Mouse (Mus musculus): ENCODE results near the gene Thoc5.

GRCm38 (mm10) chr11:4881087-4881486, 14.0 kb upstream of the Thoc5 start:
- TF ChIP-seq CTCF (IDR thresholded peaks at IDR 0.05; ENCODE audit: low read depth, low read length) (no peak), POLR2A (IDR thresholded peaks at IDR 0.05; ENCODE audit: extremely low read depth, insufficient read depth, low read length) (no peak)
